Mouse (Mus musculus) forebrain, embryonic 14.5 days (tissue): ENCODE results near the gene Tmem132d. TPM values are rescaled to one million over a fixed set of nuclear protein-coding genes. Genes with fewer than 3 reads are reported as not detected.
A peak's percentile ranks its signal among the peaks of the same experiment; 100 is the strongest.

Experiments used
- ATAC-seq: fragments of 200-750 bp; cut with Nextera tagmentation; 2 replicates; pipeline ENCODE4 v1.8.0; 2017; ENCODE audit warnings: mild to moderate bottlenecking, moderate library complexity
- DNase-seq: peaks from one replicate; pipeline ENCODE4 v3.0.0-alpha.2; 2015; ENCODE audit warnings: low spot score
- H3K27ac ChIP-seq: fragments of 300-500 bp; sonication (generic); 2 replicates; pipeline ENCODE4 v1.5.1; 2014; ENCODE audit warnings: low read depth, mild to moderate bottlenecking, control low read depth, low read length, moderate library complexity
- H3K27me3 ChIP-seq: fragments of 300-500 bp; sonication (generic); replicated peaks from 2 replicates; pipeline ENCODE4 v1.6.1; 2014; ENCODE audit warnings: low read length, control low read depth, mixed read lengths; ENCODE audit not compliant: control insufficient read depth, insufficient read depth
- H3K36me3 ChIP-seq: fragments of 300-500 bp; sonication (generic); 2 replicates; pipeline ENCODE4 v1.6.1; 2014; ENCODE audit warnings: low read length, control low read depth; ENCODE audit not compliant: control insufficient read depth, insufficient read depth
- H3K4me1 ChIP-seq: fragments of 300-500 bp; sonication (generic); 2 replicates; pipeline ENCODE4 v1.6.1; 2014; ENCODE audit warnings: antibody characterized with exemption, low read length, control low read depth; ENCODE audit not compliant: control insufficient read depth, insufficient read depth
- H3K4me2 ChIP-seq: fragments of 300-500 bp; sonication (generic); 2 replicates; pipeline ENCODE4 v1.6.1; 2014; ENCODE audit warnings: mild to moderate bottlenecking, control low read depth, low read length
- H3K4me3 ChIP-seq: fragments of 300-500 bp; sonication (generic); 2 replicates; pipeline ENCODE4 v1.5.1; 2014; ENCODE audit warnings: low read depth, low read length, control low read depth
- H3K9ac ChIP-seq: fragments of 300-500 bp; sonication (generic); 2 replicates; pipeline ENCODE4 v1.6.1; 2014; ENCODE audit warnings: mild to moderate bottlenecking, low read length, control low read depth, moderate library complexity
- H3K9me3 ChIP-seq: fragments of 300-500 bp; sonication (generic); replicated peaks from 2 replicates; pipeline ENCODE4 v1.6.1; 2016; ENCODE audit warnings: low read length, control low read depth, mixed read lengths; ENCODE audit not compliant: control insufficient read depth
- WGBS: fragments of 180-500 bp; shearing (Covaris S2); extraction: QIAGEN DNeasy Blood & Tissue Kit; methylation state at CpG from one replicate; pipeline ENCODE4 v1.1.7; 2014; 5-methylcytosine and 5-hydroxymethylcytosine counted together
- polyA plus RNA-seq: library from polyadenylated mRNA; unstranded; fragments of >200 nt; fragmentation: Nextera tagmentation; extraction: Ambion mirVana; gene quantifications from 2 replicates; pipeline ENCODE4 v1.2.1, GENCODE M21; 2014

Tmem132d gene
- polyA plus RNA-seq, 1 experiment from 2014 or later, result 0.86 TPM

DNA sequence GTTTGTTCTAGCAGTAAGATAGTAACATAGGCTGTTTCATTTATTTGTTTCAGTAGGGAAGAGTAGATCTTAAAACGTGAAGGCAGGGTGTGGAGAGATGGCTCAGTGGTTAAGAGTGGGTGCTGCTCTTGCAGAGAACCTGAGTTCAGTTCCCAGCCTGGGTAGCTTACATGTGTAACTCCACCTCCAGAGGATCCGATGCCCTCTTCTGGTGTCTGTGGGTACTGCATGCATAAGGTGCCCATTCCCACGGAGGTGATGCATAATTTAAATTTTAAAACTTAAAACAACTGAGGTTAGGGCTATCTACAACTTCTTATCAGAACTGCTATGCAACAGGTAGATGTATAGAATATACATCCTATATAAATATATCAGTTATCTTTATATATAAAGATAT, 40.5 kb downstream of the Tmem132d start:
- no peaks in the 10 kb centered on the region for H3K4me1 ChIP-seq
- peaks cover 5% of the 10 kb centered on the region; the same call in 1 of the 2 replicates for H3K9me3 ChIP-seq
- 80% methylated on average over 3 of the region's 3 CpGs for WGBS
- H3K4me2 ChIP-seq, result no peak overlapping the region
- H3K36me3 ChIP-seq, result no peaks in the 10 kb centered on the region
- no peaks in the 10 kb centered on the region for H3K27me3 ChIP-seq
- no peak for DNase-seq
- no peak overlapping the region for H3K27ac ChIP-seq
- H3K9ac ChIP-seq, result no peak overlapping the region
- no peak for ATAC-seq
- H3K4me3 ChIP-seq, result no peak overlapping the region

DNA sequence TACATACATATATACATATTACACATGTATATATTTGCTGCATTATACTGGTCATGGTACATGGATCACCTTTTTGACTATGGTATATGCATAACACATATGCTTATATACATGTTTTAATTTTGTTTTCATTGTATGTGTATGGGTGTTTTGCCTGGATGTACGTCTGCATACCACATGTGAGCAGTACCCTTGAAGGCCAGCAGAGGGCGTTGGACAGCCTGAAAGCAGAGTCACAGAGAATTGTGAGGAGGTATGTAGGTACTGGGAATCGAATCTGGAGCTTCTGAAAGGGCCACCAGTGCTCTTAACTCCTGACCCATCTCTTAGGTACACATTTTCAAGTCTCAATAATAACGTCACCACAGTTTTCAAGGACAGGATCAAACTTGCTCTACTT, 43.2 kb downstream of the Tmem132d start:
- no peak overlapping the region for H3K4me3 ChIP-seq
- ATAC-seq, result no peak
- H3K36me3 ChIP-seq, result no peaks in the 10 kb centered on the region
- no peak overlapping the region for H3K9ac ChIP-seq
- no peak overlapping the region for H3K4me2 ChIP-seq
- no peaks in the 10 kb centered on the region for H3K27me3 ChIP-seq
- H3K4me1 ChIP-seq, result no peaks in the 10 kb centered on the region
- H3K27ac ChIP-seq, result no peak overlapping the region
- no peak for DNase-seq
- no peaks in the 10 kb centered on the region for H3K9me3 ChIP-seq
- 48% methylated on average over 4 of the region's 4 CpGs for WGBS

DNA sequence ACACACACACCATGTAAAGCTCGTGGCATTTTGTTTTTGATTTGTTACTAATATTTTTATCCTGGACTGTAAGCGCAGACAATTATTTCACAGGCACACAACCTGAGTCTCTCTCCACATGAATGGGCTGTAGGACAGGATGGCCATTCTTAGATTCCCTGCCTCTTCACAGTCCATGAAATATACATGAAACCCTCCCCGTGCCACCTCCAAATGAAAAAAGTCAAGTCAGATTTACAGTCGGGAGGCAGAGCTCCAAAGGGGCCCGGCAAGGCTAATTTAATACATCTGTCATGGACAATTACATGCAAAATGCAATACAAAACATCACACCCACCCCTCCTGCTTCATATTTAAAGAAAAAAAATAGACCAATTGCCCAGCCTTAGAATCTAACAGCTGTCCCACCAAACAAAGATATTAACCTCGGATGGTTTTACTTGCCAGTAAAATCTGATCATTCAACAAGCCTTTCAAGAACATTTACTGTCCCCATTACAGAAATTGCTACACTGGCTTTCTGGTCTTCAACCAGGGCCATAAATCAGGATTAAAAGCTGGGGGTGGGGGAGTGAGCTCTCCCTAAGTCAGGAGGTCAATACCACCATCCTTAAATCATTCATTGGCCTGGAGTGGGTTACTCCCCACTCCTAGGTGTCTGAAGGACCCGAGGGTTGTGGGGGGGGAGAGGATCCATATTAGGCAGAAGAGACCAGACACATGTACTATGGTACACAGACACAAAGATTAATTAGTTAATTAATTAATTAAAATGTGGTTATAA, 44.3 kb downstream of the Tmem132d start:
- DNase-seq (no peak), ATAC-seq (no peak)

GRCm38 (mm10) chr5:128369814-128370213, 63.1 kb downstream of the Tmem132d start:
- Histone ChIP-seq H3K27me3 (no peaks in the 10 kb centered on the region), H3K27ac (no peak overlapping the region), H3K9me3 (no peaks in the 10 kb centered on the region), H3K4me2 (no peak overlapping the region), H3K9ac (no peak overlapping the region), H3K4me1 (no peaks in the 10 kb centered on the region), H3K36me3 (no peaks in the 10 kb centered on the region), H3K4me3 (no peak overlapping the region)
- 90% methylated on average over 3 of the region's 3 CpGs for WGBS
- ATAC-seq, result no peak
- no peak for DNase-seq

More for the DNA sequence above, 44.3 kb downstream of the Tmem132d start:
- no peaks in the 10 kb centered on the region for H3K36me3 ChIP-seq
- 68% methylated on average over 7 of the region's 7 CpGs for WGBS
- no peak overlapping the region for H3K9ac ChIP-seq
- no peaks in the 10 kb centered on the region for H3K9me3 ChIP-seq
- H3K4me2 ChIP-seq, result no peak overlapping the region
- H3K4me3 ChIP-seq, result no peak overlapping the region
- H3K4me1 ChIP-seq, result no peaks in the 10 kb centered on the region
- no peak overlapping the region for H3K27ac ChIP-seq
- H3K27me3 ChIP-seq, result no peaks in the 10 kb centered on the region

- H3K36me3 ChIP-seq, result no peaks in the 10 kb centered on the region
- H3K9ac ChIP-seq, result no peak overlapping the region
- peak; percentile 25 for DNase-seq
- ATAC-seq, result no peak
- no peaks in the 10 kb centered on the region for H3K9me3 ChIP-seq
- H3K27ac ChIP-seq, result no peak overlapping the region
- H3K27me3 ChIP-seq, result no peaks in the 10 kb centered on the region
- H3K4me1 ChIP-seq, result no peaks in the 10 kb centered on the region
- 79% methylated on average over 7 of the region's 7 CpGs for WGBS
- H3K4me2 ChIP-seq, result no peak overlapping the region
- H3K4me3 ChIP-seq, result no peak overlapping the region
Observed at GRCm38 (mm10) chr5:128369111-128369510, 63.8 kb downstream of the Tmem132d start.

GRCm38 (mm10) chr5:128365261-128365985, 67.5 kb downstream of the Tmem132d start:
- ATAC-seq (no peak), DNase-seq (no peak)
- Histone ChIP-seq H3K4me1 (no peaks in the 10 kb centered on the region), H3K27ac (no peak overlapping the region), H3K4me2 (no peak overlapping the region), H3K4me3 (no peak overlapping the region), H3K27me3 (no peaks in the 10 kb centered on the region), H3K9ac (no peak overlapping the region), H3K9me3 (no peaks in the 10 kb centered on the region), H3K36me3 (no peaks in the 10 kb centered on the region)
- WGBS, result 83% methylated on average over 3 of the region's 3 CpGs

- WGBS, result 58% methylated on average over 23 of the region's 23 CpGs
- ATAC-seq, result no peak
Observed at GRCm38 (mm10) chr5:128360946-128361675, 71.8 kb downstream of the Tmem132d start.

GRCm38 (mm10) chr5:128348835-128349234, 84.0 kb downstream of the Tmem132d start:
- ATAC-seq, result no peak
- Histone ChIP-seq H3K4me1 (no peaks in the 10 kb centered on the region), H3K27ac (no peak overlapping the region), H3K9ac (no peak overlapping the region), H3K36me3 (no peaks in the 10 kb centered on the region), H3K9me3 (no peaks in the 10 kb centered on the region), H3K27me3 (no peaks in the 10 kb centered on the region), H3K4me2 (no peak overlapping the region), H3K4me3 (no peak overlapping the region)
- 44% methylated on average over 2 of the region's 2 CpGs for WGBS
- DNase-seq, result peak; percentile 20

More at GRCm38 (mm10) chr5:128360946-128361675, 71.8 kb downstream of the Tmem132d start:
- Histone ChIP-seq H3K4me2 (no peak overlapping the region), H3K4me3 (no peak overlapping the region), H3K9ac (no peak overlapping the region), H3K9me3 (no peaks in the 10 kb centered on the region), H3K36me3 (no peaks in the 10 kb centered on the region), H3K27ac (no peak overlapping the region), H3K27me3 (no peaks in the 10 kb centered on the region), H3K4me1 (no peaks in the 10 kb centered on the region)
- no peak for DNase-seq
